Mouse (Mus musculus) CH12F3 (cell line): ENCODE measurements around the gene Trabd2b.

Experiments used
- in situ Hi-C: fragments of 300-500 bp; cut with MboI; formaldehyde crosslinking; loops from 2 replicates; pipeline ENCODE4 v1.14.3; 2020; ENCODE audit warnings: low sequenced_read_pairs

The Trabd2b gene

DNA sequence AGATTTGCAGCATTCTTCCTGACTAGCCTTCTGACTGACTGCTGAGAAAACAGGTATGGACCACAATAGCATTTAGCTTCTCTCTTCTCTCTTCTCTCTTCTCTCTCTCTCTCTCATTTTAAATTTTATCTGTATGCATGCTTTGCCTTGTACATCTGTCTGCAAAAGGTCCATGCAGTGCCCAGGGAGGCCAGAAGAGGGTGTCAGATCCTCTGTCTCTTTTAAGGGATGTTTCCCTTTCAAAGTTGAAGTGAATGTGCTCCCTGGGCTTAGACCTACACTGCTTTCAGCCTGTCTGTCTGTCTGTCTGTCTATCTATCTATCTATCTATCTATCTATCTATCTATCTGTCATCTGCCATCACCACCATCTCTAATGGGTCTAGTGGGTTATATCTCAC lies 8.9 kb upstream of the Trabd2b start:
- in situ Hi-C loops, result no loop called here

GRCm38 (mm10) chr4:114399821-114400220 lies 6.7 kb upstream of the Trabd2b start:
- in situ Hi-C loops, result no loop called here

GRCm38 (mm10) chr4:114401993-114402731 lies 4.4 kb upstream of the Trabd2b start:
- in situ Hi-C loops, result no loop called here

- in situ Hi-C loops, result no loop called here
Measured at GRCm38 (mm10) chr4:114405682-114406354, 706 bp upstream of the Trabd2b start.

- in situ Hi-C loops, result no loop called here
Measured at GRCm38 (mm10) chr4:114407516-114407915, 992 bp downstream of the Trabd2b start.

GRCm38 (mm10) chr4:114408298-114408697 lies 1.8 kb downstream of the Trabd2b start:
- in situ Hi-C loops, result no loop called here

DNA sequence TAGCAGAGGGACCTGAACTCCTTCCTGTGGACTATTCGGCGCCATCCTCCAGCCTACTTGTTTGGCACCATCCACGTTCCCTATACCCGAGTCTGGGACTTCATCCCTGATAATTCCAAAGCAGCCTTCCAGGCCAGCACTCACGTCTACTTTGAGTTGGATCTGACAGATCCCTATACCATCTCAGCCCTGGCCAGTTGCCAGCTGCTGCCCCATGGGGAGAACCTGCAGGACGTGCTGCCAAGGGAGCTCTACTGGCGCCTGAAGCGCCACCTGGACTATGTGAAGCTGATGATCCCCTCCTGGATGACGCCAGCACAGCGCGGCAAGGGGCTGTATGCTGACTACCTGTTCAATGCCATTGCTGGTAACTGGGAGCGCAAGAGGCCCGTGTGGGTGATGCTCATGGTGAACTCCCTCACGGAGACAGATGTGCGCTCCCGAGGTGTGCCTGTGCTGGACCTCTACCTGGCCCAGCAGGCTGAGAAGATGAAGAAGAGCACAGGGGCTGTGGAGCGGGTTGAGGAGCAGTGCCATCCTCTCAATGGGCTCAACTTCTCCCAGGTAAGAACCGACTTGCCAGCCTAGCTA lies 2.5 kb downstream of the Trabd2b start:
- in situ Hi-C loops, result no loop called here

- in situ Hi-C loops, result no loop called here
Measured at GRCm38 (mm10) chr4:114409511-114409910, 3.0 kb downstream of the Trabd2b start.

GRCm38 (mm10) chr4:114410026-114410425 lies 3.5 kb downstream of the Trabd2b start:
- in situ Hi-C loops, result no loop called here

DNA sequence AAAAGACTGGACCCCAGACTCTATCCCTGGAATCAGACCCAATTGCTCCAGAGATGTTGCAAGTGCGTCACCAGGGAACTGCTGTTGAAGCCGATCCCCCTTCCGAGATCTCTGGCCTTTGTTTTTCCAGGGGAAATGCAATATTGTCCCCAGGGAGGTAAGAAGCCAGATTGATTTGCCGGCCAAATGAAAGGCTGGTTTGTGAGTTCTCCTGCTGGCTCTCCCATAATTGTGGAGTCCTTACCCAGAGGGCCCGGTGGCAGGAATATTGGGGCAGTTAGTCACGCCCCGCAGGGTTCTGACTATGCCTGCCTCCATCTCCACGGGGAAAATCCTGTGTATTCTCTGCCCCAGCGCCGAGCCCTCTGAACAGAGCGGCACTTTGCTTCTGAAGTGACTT lies 3.9 kb downstream of the Trabd2b start:
- in situ Hi-C loops, result no loop called here

DNA sequence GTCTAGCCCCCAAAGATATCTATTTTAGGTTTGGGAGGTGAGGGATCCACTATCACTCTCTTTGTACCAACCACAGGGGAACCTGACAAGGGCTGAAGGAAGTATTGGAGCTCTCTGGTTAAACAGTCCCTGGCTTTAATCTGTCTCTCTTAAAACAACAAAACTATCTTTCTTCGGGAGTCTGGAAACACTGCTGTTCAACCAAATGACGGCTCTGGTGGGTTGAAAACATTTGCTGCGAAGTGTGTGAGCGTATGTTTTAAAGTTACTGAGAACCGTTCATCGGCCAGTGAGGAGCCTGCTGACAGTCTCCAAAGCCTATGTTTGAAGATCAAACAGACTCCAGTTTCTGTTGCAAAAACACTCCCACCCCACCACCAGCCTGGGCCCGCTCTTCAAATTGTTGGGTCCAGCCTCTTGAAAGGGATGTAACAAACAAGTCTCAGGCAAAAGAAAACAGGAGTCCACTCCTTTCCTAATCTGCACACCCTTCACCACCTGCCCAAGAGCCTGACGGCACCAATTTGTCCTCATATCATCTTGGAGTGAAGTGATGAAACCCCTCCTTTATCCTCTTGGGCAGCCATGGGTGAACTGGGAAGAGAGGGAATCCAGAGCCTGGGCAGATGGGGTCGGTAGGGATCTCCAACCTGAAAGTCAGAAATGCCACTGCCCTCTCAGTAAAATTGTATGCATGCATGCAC lies 4.6 kb downstream of the Trabd2b start:
- in situ Hi-C loops, result no loop called here

GRCm38 (mm10) chr4:114411846-114412390 lies 5.4 kb downstream of the Trabd2b start:
- in situ Hi-C loops, result no loop called here

GRCm38 (mm10) chr4:114415925-114416645 lies 9.6 kb downstream of the Trabd2b start:
- in situ Hi-C loops, result no loop called here

- in situ Hi-C loops, result no loop called here
Measured at GRCm38 (mm10) chr4:114420154-114420553, 13.6 kb downstream of the Trabd2b start.

- in situ Hi-C loops, result no loop called here
Measured at GRCm38 (mm10) chr4:114423084-114423483, 16.6 kb downstream of the Trabd2b start.

DNA sequence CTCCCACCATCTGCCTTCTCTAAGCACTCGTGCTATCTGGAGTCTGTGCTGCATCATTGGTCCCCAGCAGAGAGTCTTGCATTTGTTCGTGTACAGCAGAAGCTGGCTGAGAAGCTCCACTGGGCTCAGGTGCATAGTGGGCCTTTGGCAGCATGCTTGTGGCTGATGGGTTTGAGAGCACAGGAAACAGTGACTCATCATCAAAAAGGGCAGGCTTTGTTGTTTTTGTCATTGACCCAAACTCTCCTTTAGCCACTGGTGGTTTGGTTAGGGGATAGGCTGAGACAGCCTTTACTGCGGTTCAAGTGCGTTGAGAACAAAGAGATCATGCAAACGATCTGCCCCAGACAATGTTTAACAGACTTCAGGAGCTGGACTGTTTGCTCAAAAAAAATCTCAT lies 19.3 kb downstream of the Trabd2b start:
- in situ Hi-C loops, result no loop called here

DNA sequence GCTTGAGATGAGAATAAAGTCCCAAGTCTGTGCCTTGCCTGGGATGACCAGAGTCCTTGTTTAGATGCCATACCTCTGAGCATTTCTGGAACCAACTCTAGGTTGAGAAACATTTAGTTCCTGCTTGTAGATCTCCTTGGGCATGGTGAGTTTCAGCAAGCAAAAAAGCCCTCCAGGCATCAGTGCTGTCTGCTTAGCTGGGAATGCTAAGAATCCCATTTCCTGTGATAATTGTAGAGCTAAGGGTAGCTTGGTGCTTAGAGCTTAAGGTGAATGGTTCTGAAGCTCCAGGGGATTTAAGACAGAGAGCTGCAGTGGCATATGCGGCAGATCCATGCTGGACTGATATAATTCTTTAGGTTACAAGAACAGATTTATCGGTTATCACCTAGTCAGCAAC lies 26.2 kb downstream of the Trabd2b start:
- in situ Hi-C loops, result no loop called here

DNA sequence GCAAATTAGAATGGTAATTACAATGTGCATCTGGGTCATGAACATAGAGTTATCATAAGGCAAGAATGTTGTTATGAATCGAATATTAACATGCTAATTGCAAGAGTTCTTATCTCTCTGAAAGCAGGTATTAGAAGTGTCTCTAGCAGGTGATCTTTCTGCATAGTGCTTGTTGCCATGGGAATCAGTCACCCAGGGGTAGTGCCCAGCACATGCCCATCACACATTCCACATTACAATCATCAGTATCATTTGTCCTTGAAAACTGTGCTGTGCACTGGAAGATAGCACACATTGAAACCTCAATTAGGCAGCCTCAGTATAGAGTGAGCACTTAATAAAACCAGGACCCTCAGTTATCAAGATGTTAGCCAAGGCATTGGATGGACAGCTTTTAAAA lies 26.9 kb downstream of the Trabd2b start:
- in situ Hi-C loops, result no loop called here

- in situ Hi-C loops, result no loop called here
Measured at GRCm38 (mm10) chr4:114434766-114435165, 28.2 kb downstream of the Trabd2b start.

DNA sequence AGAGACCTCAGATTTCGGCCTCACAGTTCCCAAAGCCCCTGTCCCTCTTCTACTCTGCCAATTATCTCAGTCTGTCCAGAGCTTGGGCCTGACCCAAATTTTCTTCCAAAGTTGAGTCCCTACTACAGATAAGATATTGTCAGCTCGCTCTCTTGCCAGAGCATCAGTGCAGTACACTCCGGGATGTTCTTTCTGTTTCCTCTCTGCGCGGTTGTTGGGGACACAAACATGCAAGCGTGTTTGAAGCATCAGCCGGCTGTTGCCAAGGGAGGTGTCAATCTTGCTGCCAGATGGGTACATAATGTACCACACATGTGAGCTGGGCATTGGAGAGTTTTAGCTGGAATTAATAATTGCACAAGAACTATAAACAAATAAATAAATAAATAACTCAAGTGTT lies 28.9 kb downstream of the Trabd2b start:
- in situ Hi-C loops, result no loop called here

- in situ Hi-C loops, result no loop called here
Measured at GRCm38 (mm10) chr4:114438764-114439163, 32.2 kb downstream of the Trabd2b start.
